Mouse (Mus musculus): ENCODE data around the gene Fgfr2. TPM values are rescaled to one million over a fixed set of nuclear protein-coding genes. Genes with fewer than 3 reads are reported as not detected.

The Fgfr2 gene
- polyA plus RNA-seq, 1 experiment from 2014 or later: 137 TPM

DNA sequence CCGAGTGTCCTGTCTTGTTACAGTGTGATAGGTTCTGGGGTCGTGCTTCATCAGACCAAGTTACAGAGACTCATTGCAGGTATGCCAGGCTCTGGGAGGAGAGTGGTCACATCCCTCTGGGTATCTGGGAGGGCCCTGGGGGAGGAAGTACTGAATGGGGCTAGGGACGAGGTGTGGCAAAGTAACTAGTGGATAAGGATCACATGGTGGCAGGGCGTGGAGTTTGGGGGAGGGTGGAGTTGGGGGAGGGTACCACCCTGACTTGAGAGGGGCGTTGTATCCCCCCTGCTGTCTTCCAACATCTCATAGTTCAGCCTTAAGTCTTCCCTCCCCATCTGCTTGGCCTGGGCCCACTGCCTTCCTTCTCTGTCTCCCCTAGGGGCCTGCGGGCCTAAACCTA is 443.6 kb downstream of the Fgfr2 start:
- no peak overlapping the region for H3K4me3 ChIP-seq (replicated peaks)
- WGBS: 75% methylated on average over 6 of the region's 6 CpGs
- H3K4me2 ChIP-seq (replicated peaks): no peak overlapping the region
- H3K36me3 ChIP-seq: no peaks in the 10 kb centered on the region
- ATAC-seq (ENCODE audit: insufficient number of reproducible peaks, low FRiP score, low TSS enrichment, low read depth): no peak
- H3K9ac ChIP-seq: no peak overlapping the region
- H3K4me1 ChIP-seq: peaks cover 2% of the 10 kb centered on the region; the same call in 1 of the 2 replicates
- H3K27ac ChIP-seq (replicated peaks): no peak overlapping the region
- H3K27me3 ChIP-seq: no peaks in the 10 kb centered on the region
- no peaks in the 10 kb centered on the region for H3K9me3 ChIP-seq (replicated peaks)

- H3K27ac ChIP-seq (replicated peaks): no peak overlapping the region
- H3K4me2 ChIP-seq (replicated peaks): no peak overlapping the region
- H3K9ac ChIP-seq: no peak overlapping the region
- ATAC-seq (ENCODE audit: insufficient number of reproducible peaks, low FRiP score, low TSS enrichment, low read depth): no peak
- H3K36me3 ChIP-seq: no peaks in the 10 kb centered on the region
- WGBS: 50% methylated on average over 4 of the region's 4 CpGs
- H3K9me3 ChIP-seq (replicated peaks): no peaks in the 10 kb centered on the region
- no peaks in the 10 kb centered on the region for H3K27me3 ChIP-seq
- H3K4me1 ChIP-seq: peaks cover 6% of the 10 kb centered on the region
- H3K4me3 ChIP-seq (replicated peaks): no peak overlapping the region
Observed at GRCm38 (mm10) chr7:132679117-132679516, 444.0 kb downstream of the Fgfr2 start.

DNA sequence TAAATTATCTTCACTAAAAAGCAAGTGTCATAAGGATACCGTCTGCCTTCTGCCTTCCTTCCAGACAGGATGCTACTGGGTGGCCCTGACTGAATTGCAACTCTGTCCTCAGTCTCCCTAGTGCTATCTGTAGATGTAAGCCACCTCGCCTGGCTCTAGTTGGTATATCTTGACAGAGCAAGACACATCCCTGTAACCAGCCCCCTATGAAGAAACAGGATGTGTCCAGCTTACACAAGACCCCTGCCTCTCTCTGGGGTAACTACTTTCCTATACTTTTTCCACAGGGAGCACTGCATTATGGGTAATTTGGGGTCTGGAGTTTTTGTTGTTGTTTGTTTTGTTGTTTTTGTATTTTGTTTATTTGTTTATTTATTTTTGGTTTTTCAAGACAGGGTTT is 447.2 kb downstream of the Fgfr2 start:
- Histone ChIP-seq H3K9me3 (replicated peaks) (no peaks in the 10 kb centered on the region), H3K4me2 (replicated peaks) (no peak overlapping the region), H3K27ac (replicated peaks) (no peak overlapping the region), H3K27me3 (no peaks in the 10 kb centered on the region), H3K4me3 (replicated peaks) (no peak overlapping the region), H3K36me3 (no peaks in the 10 kb centered on the region), H3K9ac (no peak overlapping the region), H3K4me1 (peaks cover 17% of the 10 kb centered on the region)
- WGBS: 82% methylated on average over 2 of the region's 2 CpGs
- no peak for ATAC-seq (ENCODE audit: insufficient number of reproducible peaks, low FRiP score, low TSS enrichment, low read depth)

DNA sequence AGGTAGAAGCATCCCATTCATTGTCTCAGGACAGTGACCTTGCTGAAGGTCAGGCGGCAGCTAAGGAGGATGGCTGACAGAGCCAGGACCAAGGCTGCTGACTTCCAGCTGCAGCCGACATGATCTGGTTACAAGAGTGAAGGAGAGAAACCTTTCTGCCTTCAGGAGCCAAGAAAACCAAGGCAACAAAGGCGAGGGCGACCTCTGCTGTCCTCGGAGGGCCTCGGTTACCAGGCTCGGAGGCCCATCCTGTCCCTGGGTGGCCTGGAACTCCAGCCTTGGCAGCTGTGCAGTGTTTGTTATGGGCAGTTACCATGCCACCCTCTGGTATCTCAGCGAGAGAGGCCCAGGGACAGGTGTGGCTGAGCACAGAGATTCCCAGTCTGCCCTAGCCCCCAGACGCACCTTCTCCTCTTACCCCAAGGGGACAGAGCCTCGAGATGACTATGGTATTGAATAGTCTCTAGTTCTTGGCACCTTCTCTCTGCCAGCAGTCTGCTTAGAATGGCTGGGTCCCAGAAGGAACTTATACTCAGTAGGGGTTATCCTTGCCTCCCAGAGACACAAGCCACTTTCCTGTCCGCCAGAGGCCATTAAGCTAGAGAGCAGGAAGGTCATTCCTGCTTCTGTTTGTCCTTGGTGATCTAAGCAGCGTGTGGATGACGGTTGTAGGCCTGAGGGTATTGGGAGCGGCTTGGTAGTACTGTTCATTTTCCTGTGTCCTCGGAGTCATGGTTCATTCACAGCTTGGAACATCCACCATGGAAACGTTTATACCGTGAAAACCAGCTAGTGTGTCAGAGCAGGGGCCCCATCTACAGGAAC is 449.0 kb downstream of the Fgfr2 start:
- Histone ChIP-seq H3K27me3 (no peaks in the 10 kb centered on the region), H3K4me3 (replicated peaks) (no peak overlapping the region), H3K4me1 (peaks cover 17% of the 10 kb centered on the region), H3K36me3 (no peaks in the 10 kb centered on the region), H3K27ac (replicated peaks) (peak overlapping the region; percentile 7; the same call in 1 of the 2 replicates), H3K9me3 (replicated peaks) (no peaks in the 10 kb centered on the region), H3K9ac (no peak overlapping the region), H3K4me2 (replicated peaks) (no peak overlapping the region)
- 39% methylated on average over 17 of the region's 17 CpGs for WGBS
- peak; percentile 74 for ATAC-seq (ENCODE audit: insufficient number of reproducible peaks, low FRiP score, low TSS enrichment, low read depth)

DNA sequence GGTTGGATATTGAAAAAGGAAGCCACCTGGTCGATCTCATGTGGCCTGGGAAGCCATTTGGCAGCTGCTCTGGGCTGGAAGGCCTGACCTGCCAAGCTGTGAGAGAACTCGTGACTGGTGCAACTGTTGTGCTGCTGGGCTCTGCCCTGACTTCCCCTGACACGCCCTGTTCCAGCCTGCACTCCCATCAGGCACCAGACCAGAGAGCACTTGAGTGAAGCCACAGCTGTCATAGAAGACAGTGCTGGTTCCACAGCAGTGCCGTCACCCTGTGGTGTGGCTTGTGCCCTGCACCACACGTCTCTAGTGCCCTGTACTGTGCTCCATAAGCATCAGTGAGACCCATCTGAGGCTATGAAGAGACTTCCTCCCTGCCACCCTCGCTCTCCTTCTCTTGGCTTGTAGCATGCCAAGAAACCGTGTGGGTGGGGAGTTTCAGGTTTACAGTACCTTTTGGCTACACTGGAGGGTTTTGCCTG is 450.6 kb downstream of the Fgfr2 start:
- peak overlapping the region; percentile 22; the same call in 1 of the 2 replicates for H3K27ac ChIP-seq (replicated peaks)
- H3K9me3 ChIP-seq (replicated peaks): no peaks in the 10 kb centered on the region
- no peak overlapping the region for H3K9ac ChIP-seq
- 57% methylated on average over 7 of the region's 7 CpGs for WGBS
- no peak overlapping the region for H3K4me2 ChIP-seq (replicated peaks)
- no peaks in the 10 kb centered on the region for H3K27me3 ChIP-seq
- H3K36me3 ChIP-seq: no peaks in the 10 kb centered on the region
- no peak overlapping the region for H3K4me3 ChIP-seq (replicated peaks)
- peaks cover 17% of the 10 kb centered on the region for H3K4me1 ChIP-seq
- peak; percentile 52; the same call in 1 of the 2 replicates for ATAC-seq (ENCODE audit: insufficient number of reproducible peaks, low FRiP score, low TSS enrichment, low read depth)

DNA sequence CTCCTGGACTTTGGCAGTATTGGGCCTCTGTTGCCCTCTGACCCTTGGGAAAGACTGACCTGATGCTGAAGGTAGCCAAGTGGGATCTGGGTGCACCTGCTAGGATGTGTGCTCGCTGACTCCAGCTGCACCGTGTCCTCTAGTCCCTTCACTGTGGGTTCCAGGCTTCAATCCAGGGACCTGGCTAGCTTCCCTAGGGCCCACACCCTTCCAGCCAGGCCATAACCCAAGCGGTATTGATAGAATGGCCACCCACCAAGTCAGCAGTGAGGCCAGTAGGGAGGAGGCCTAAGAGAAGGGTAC is 452.3 kb downstream of the Fgfr2 start:
- Histone ChIP-seq H3K36me3 (no peaks in the 10 kb centered on the region), H3K4me2 (replicated peaks) (no peak overlapping the region), H3K27ac (replicated peaks) (no peak overlapping the region), H3K4me1 (peaks cover 17% of the 10 kb centered on the region), H3K4me3 (replicated peaks) (no peak overlapping the region), H3K9ac (no peak overlapping the region), H3K27me3 (no peaks in the 10 kb centered on the region), H3K9me3 (replicated peaks) (no peaks in the 10 kb centered on the region)
- no peak for ATAC-seq (ENCODE audit: insufficient number of reproducible peaks, low FRiP score, low TSS enrichment, low read depth)
- 92% methylated on average over 3 of the region's 3 CpGs for WGBS

- H3K9me3 ChIP-seq (replicated peaks): no peaks in the 10 kb centered on the region
- no peak overlapping the region for H3K9ac ChIP-seq
- ATAC-seq (ENCODE audit: insufficient number of reproducible peaks, low FRiP score, low TSS enrichment, low read depth): no peak
- no peaks in the 10 kb centered on the region for H3K27me3 ChIP-seq
- 83% methylated on average over 20 of the region's 20 CpGs for WGBS
- H3K4me2 ChIP-seq (replicated peaks): no peak overlapping the region
- H3K4me3 ChIP-seq (replicated peaks): no peak overlapping the region
- no peaks in the 10 kb centered on the region for H3K36me3 ChIP-seq
- H3K4me1 ChIP-seq: peaks cover 17% of the 10 kb centered on the region
- H3K27ac ChIP-seq (replicated peaks): no peak overlapping the region
Observed at GRCm38 (mm10) chr7:132669999-132670862, 452.9 kb downstream of the Fgfr2 start.

GRCm38 (mm10) chr7:132668604-132669003 is 454.5 kb downstream of the Fgfr2 start:
- Histone ChIP-seq H3K4me3 (replicated peaks) (no peak overlapping the region), H3K27ac (replicated peaks) (no peak overlapping the region), H3K9me3 (replicated peaks) (no peaks in the 10 kb centered on the region), H3K4me2 (replicated peaks) (no peak overlapping the region), H3K9ac (no peak overlapping the region), H3K36me3 (no peaks in the 10 kb centered on the region), H3K27me3 (no peaks in the 10 kb centered on the region), H3K4me1 (peaks cover 6% of the 10 kb centered on the region; the same call in 1 of the 2 replicates)
- ATAC-seq (ENCODE audit: insufficient number of reproducible peaks, low FRiP score, low TSS enrichment, low read depth): no peak
- WGBS: 56% methylated on average over 2 of the region's 2 CpGs

GRCm38 (mm10) chr7:132666516-132666915 is 456.6 kb downstream of the Fgfr2 start:
- H3K36me3 ChIP-seq: no peaks in the 10 kb centered on the region
- H3K27ac ChIP-seq (replicated peaks): no peak overlapping the region
- H3K4me1 ChIP-seq: no peaks in the 10 kb centered on the region
- 70% methylated on average over 4 of the region's 4 CpGs for WGBS
- no peak overlapping the region for H3K9ac ChIP-seq
- H3K27me3 ChIP-seq: no peaks in the 10 kb centered on the region
- H3K4me2 ChIP-seq (replicated peaks): no peak overlapping the region
- no peak overlapping the region for H3K4me3 ChIP-seq (replicated peaks)
- no peaks in the 10 kb centered on the region for H3K9me3 ChIP-seq (replicated peaks)
- ATAC-seq (ENCODE audit: insufficient number of reproducible peaks, low FRiP score, low TSS enrichment, low read depth): no peak

DNA sequence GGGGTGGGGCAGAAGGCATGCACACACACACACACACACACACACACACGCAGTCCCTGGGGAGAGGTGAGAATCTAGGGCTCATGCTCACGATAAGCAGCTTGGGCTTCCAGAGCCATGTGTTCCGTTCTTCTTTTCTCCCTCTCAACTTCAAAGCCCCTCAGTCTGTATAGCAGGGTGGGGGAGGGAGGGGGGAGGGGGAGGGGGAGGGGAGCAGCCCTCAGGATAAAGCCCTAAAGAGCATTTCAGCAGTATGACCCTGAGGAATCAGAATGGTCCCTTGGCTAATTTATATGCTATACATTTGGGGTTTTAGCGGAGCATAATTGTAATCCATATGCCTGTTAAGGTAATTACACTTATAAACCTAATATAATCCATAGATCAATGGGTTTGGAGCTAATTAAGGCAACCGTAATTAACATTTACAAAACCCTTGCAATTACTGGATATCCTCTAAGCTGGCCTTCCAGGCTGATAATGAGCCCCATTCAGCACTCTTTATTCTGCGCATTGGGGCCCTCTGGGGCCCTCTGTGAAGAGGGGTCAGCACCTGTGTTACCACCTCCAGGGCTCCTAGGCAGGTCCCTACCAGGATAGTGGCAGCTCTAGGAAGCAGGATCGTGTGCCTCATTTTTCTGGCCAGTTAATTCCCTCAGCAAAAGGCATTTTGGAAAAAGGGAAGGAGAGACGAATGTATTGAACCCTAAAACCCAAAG is 457.3 kb downstream of the Fgfr2 start:
- Histone ChIP-seq H3K27ac (replicated peaks) (no peak overlapping the region), H3K36me3 (no peaks in the 10 kb centered on the region), H3K9me3 (replicated peaks) (no peaks in the 10 kb centered on the region), H3K4me1 (peaks cover 1% of the 10 kb centered on the region; the same call in 1 of the 2 replicates), H3K27me3 (no peaks in the 10 kb centered on the region), H3K9ac (no peak overlapping the region), H3K4me2 (replicated peaks) (no peak overlapping the region), H3K4me3 (replicated peaks) (no peak overlapping the region)
- 41% methylated on average over 8 of the region's 8 CpGs for WGBS
- ATAC-seq (ENCODE audit: insufficient number of reproducible peaks, low FRiP score, low TSS enrichment, low read depth): no peak

DNA sequence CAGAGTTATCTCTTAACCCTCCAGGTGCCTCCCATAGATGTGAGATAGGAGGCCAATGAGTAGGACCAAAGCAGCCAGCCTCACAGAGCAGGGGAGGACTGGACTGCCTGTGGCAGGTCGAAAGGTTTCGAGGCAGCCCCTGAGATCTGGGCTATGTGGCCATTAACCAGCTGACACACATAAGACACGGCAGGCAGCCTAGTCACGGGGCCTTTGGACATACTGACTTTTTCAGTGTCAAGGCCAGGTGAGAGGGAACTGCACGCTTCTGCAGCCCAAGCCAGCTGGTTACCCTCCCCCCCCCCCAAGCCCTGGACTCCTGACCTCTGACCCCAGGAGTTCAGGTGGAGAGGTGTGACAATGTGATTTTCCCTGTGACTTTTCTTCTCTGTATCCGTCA is 458.3 kb downstream of the Fgfr2 start:
- 74% methylated on average over 6 of the region's 6 CpGs for WGBS
- ATAC-seq (ENCODE audit: insufficient number of reproducible peaks, low FRiP score, low TSS enrichment, low read depth): no peak
- Histone ChIP-seq H3K9ac (no peak overlapping the region), H3K4me3 (replicated peaks) (no peak overlapping the region), H3K27ac (replicated peaks) (no peak overlapping the region), H3K4me2 (replicated peaks) (no peak overlapping the region), H3K9me3 (replicated peaks) (no peaks in the 10 kb centered on the region), H3K36me3 (no peaks in the 10 kb centered on the region), H3K27me3 (no peaks in the 10 kb centered on the region), H3K4me1 (peaks cover 9% of the 10 kb centered on the region)

All from embryonic facial prominence, embryonic 15.5 days (tissue).